Mouse (Mus musculus): Measurements from ENCODE around the gene Otos.

- no peak for TF ChIP-seq CTCF (IDR thresholded peaks at IDR 0.05)
- no peak for TF ChIP-seq EP300 (IDR thresholded peaks at IDR 0.05)
Observed at GRCm38 (mm10) chr1:92643691-92644090, 5.0 kb downstream of the Otos start.
